Mouse (Mus musculus) testis, adult 2 months (tissue): Measurements from ENCODE around the gene Lad1.

Experiments
- CTCF ChIP-seq: fragments of 200-500 bp; IDR thresholded peaks from 2 replicates; pipeline ENCODE4 v1.5.1; 2012; ENCODE audit warnings: low read depth, mild to moderate bottlenecking, inconsistent platforms, low read length, moderate library complexity; ENCODE audit not compliant: control insufficient read depth, insufficient read depth, insufficient replicate concordance
- POLR2A ChIP-seq: fragments of 200-500 bp; IDR thresholded peaks from 2 replicates; pipeline ENCODE4 v1.6.1; 2012; ENCODE audit warnings: low read depth, mild to moderate bottlenecking, inconsistent platforms, low read length, moderate library complexity; ENCODE audit not compliant: control insufficient read depth

DNA sequence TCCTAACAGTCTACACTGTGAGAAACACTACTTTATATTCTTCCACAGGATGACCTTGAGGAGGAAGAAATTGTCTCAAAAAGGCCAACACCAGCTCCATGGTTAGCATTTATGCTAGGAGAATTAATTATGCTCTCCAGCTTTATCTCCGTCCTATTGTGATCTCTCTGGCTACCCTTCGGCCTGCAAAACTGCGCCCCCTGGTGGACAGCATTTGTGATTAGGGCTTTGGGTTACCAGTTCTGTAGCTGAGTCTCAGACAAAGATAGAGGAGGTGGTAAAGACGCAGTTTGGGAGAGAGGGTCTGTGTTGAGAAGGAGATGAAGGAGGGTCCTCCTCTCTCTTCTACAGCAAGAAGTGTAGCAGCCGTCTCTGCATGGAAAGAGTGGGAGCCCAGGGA, 28.6 kb upstream of the Lad1 start:
- no peak for TF ChIP-seq POLR2A
- peak; percentile 75; the same call in 1 of the 2 replicates for TF ChIP-seq CTCF
